Mouse (Mus musculus): ENCODE measurements around the gene Gm16253. TPM values are rescaled to one million over a fixed set of nuclear protein-coding genes. Genes with fewer than 3 reads are reported as not detected.
A peak's percentile ranks its signal among the peaks of the same experiment; 100 is the strongest.
"Not testable (repeated sequence)": the region's sequence is repeated elsewhere in the genome, so short reads cannot be mapped to it uniquely, and the experiment has no call there.

The Gm16253 gene
- total RNA-seq, 2 experiments from 2014 or later = not detected

DNA sequence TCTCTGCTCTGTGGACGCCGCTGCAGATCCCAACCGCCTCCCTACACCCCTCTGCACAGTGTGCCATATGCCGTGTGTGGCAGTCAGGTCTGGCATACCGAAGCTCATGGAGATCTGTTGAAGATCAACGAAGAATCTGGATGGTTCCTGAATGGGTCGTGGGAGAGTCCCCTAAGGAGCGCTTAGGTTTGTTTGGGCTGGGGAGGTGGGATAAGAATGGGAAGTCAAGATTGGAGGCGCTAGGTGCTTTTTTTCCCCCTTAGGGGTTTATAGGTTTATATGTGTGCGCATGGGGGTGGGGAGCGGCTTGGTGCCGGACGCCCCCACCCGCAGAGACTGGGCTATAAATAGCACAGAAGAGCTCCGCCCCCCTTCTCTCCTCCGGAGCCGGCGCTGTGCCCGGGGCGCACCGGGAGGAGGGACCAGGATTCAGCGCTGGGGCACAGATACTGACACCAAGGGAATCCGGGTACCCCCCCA, 19.5 kb downstream of the Gm16253 start, which contains the start of gene Ankrd34a:
Gene Ankrd34a, plus strand, starts transcription at position 409 of the 480 bp plus-strand sequence.
- intact Hi-C loops (cut with DNase I) = no loop called here
- peak; percentile 45 for DNase-seq

DNA sequence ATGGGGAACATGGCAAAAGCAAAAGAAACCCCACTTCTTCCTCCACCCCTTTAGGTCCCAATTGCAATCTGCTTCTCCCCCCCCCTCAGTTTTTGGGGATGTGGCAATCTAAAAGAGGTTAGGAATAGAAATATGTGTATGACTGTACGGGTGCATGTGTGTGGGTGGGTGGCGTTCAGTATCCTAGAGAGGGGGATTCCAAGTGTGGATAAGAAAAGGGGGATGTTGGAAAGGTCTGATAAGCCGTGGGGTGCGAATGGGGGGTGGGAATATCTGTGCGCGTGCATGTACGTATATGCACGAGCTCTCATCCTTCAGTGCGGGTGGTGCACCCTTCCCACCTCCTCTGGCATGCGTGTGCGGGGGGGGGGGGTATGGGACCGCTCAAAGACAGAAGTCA, 20.1 kb downstream of the Gm16253 start:
- intact Hi-C loops (cut with DNase I) = no loop called here
- DNase-seq = no peak

DNA sequence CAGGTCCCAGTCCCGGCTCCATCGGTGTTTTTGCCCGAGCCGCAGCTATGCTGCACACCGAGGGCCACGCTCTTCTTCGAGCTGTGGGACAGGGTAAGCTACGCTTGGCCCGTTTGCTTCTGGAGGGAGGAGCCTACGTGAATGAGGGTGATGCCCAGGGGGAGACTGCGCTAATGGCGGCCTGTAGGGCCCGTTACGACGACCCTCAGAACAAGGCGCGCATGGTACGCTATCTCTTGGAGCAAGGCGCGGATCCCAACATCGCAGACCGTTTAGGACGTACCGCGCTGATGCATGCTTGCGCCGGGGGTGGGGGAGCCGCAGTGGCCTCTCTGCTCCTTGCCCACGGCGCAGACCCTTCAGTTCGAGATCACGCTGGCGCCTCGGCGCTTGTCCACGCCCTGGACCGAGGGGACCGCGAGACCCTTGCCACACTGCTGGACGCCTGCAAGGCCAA, 20.7 kb downstream of the Gm16253 start:
- DNase-seq = no peak
- intact Hi-C loops (cut with DNase I) = no loop called here

DNA sequence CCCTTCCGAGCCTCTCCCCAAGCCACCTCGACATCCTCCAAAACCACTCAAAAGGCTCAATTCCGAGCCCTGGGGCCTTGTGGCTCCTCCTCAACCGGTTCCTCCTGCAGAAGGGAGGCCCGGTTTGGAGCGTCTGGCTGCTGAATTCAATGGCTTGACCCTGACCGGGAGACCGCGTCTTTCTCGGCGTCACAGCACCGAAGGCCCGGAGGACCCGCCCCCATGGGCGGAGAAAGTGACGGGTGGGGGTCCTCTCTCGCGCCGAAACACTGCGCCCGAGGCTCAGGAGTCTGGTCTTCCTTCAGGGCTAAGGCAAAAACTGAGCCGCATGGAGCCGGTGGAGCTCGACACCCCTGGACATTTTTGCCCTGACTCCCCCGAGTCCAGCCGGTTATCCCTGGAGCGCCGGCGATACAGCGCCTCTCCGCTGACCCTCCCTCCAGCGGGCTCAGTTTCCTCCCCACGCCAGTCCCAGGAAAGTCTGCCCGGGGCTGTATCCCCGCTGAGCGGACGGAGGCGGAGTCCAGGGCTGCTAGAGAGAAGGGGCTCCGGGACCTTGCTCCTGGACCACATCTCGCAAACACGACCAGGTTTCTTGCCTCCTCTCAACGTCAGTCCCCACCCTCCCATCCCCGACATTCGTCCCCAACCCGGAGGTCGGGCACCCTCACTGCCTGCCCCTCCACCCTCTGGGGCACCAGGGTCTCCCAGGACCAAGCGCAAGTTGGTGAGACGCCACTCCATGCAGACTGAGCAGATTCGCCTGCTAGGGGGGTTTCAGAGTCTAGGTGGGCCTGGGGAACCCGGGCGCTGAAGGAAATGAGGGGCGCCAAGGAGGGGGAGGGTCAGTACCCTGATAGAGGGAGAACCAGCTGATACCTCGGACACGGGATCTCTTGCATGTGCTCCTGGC, 21.6 kb downstream of the Gm16253 start:
- intact Hi-C loops (cut with DNase I) = no loop called here
- peak; percentile 62 for DNase-seq

DNA sequence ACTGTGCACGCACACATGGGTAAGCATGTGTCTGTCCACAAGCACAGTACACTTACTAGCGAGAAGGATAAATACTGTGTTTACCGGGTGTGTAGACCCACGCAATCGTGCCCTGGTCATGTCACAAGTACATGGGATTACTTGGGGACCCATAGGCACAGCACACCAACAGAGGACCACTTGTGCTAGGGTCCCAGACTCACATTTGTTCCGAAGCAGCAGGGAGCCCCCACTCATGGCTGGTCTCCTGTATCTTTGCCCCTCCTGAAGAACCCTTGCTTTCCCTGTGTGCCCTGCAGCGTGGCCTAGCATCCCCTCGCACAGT, 22.2 kb downstream of the Gm16253 start:
- intact Hi-C loops (cut with DNase I) = no loop called here

DNA sequence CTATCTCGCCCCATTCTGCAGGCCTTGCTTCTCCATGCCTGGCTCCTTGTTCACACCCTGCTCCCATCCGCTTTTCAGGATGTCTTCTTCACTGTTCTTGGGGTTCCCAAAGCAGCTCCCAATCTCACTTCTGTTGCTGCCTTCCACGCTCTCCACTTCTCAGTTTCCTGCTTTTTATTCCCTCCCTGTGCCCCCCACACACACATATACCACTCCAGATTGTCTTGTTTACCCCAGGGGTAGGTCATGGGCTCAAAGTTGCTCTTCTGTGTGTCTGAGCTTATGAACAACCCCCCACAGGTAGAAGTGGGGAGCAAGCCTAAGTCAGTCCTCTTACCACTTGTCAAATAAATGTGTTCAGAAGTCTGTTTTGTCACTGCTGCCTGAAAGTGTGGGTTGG, 22.6 kb downstream of the Gm16253 start:
- intact Hi-C loops (cut with DNase I) = no loop called here
- no peak for DNase-seq

More for the DNA sequence above, 22.2 kb downstream of the Gm16253 start:
- no peak for DNase-seq

DNA sequence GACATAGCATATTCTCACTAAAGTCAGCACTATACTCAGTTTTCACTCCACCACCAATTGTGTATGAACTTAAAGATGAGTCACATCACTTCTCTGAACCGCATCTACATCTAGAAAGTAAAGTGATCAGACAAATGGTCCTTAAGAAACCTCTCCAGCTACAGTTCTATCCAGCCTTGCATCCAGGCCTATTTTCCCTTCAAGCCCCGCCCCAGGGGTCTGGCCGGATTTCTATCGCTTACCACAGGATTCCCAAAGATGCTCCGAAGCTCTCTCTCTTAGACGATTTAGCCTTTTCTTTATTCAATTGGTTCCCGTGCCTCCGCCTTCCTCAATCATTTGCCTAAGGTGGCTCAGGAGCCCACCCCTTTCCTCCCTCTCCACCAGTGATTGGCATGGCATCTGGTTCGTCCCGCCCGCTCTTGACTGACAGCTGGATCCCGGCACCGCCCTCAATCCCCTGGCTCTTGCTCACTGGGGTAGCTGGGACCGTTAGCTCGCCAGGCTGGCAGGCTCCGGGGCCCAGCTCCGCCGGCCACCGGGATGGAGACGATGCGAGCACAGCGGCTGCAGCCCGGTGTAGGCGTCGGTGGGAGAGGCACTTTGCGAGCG, 24.0 kb downstream of the Gm16253 start, which contains the start of gene Lix1l:
Gene Lix1l, plus strand, starts transcription at position 511 of the 612 bp plus-strand sequence.
- intact Hi-C loops (cut with DNase I) = loop anchor here (5.0 kb wide), 1 partner anchor 37 kb away; the partner anchor contains the start of genes Gm42957 and Pex11b
- DNase-seq = peak; percentile 91

DNA sequence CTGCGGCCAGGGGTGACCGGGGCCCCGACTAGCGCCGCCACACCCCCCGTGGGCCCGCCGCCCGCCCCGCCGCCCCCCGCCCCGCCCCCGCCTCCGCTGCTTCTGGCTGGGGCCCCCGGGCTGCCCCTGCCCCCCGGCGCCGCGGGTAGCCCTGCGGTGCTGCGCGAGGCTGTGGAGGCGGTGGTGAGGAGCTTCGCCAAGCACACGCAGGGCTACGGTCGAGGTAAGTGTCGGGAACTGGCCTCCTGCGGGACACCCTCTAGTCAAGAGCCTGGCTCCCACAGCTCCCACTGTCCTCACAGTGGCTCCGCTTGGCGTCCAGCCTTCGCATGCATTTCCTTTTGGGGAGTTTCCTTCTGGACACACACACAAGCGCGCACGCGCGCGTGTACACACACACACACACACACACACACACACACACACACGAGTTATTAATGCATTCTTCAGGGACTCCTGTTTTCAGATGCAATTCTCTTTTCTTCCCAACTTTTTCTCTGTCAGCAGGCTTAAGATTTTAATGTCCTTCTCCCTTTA, 24.5 kb downstream of the Gm16253 start:
- intact Hi-C loops (cut with DNase I) = loop anchor here (5.0 kb wide), 1 partner anchor 36 kb away; the partner anchor contains the start of genes Gm42957 and Pex11b

DNA sequence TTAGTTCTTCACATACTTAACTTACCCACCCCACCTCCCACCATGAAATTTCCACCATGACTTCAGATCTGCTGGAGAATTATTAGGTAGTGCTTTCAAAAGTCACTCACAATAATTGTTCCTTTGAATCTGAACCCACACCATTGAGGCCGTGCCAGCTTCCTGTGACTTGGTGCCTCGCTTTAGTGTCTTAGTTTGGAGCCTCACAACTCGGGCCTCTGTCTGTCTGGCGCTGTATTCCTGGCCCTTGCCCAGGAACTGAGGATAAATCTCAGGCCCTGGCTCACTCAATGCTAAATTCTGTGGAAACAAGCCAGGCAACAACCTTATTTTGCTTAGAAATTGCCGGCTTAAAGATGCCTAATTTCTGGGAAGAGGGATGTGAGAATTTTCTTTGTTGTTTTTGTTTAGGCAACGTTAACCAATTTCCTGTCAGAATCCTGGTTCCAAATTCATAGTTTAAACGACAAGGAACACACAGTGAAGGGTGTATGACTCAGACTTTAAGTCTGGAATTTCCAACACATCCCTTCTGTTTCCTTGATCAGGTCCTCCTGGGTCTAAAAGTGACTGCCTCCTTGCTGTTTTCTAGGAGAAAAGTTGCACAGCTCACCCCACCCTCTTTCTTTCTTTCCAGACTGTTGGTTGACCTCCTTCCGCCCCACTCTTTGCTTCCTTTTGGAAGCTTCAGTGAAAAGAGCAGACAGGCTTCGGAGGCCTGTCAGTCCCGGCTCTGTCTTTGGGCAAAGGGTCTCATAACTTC, 25.3 kb downstream of the Gm16253 start:
- intact Hi-C loops (cut with DNase I) = loop anchor here (5.0 kb wide), 1 partner anchor 35 kb away; the partner anchor contains the start of genes Gm42957 and Pex11b
- DNase-seq = peak; percentile 56

More for the DNA sequence above, 24.5 kb downstream of the Gm16253 start:
- DNase-seq = peak; percentile 59

DNA sequence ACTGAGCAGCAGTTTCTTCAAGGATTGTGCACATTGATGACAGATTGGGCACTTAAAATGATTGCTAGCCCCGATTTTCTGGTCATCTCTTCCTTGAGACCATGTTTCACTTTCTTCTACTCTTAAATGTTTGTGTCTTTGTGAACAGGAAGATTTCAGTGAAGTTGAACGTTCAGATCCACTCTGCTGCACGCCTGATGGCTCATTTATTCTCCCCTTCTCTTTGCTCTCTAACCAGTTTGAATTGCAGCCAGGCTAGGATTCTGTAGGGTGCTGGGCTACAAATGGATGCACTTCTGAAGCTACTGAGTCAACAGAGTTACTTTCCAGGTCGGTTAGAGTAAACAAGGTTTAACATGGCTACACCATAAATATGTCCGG, 25.9 kb downstream of the Gm16253 start:
- no peak for DNase-seq
- intact Hi-C loops (cut with DNase I) = loop anchor here (5.0 kb wide), 1 partner anchor 35 kb away; the partner anchor contains the start of genes Gm42957 and Pex11b

DNA sequence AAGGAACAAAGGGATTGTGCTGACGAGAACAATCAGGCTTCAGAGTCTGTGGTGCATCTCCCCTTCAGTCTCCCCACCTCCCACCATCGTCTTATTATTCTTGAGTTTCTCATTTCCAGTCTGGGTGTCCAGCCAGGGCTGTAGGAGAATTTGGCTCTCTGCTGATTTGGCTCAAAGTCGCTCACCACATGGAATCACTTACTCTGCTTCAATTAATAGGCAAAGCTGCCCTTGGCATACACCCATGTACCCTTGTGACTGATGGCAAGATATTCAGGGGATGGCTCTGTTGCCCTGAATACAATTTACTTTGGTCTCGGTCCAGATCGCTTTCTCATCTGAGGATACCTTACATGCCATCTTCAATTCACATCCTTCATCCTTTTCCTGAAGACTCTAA, 26.5 kb downstream of the Gm16253 start:
- intact Hi-C loops (cut with DNase I) = loop anchor here (5.0 kb wide), 1 partner anchor 34 kb away; the partner anchor contains the start of genes Gm42957 and Pex11b
- DNase-seq = peak; percentile 85

DNA sequence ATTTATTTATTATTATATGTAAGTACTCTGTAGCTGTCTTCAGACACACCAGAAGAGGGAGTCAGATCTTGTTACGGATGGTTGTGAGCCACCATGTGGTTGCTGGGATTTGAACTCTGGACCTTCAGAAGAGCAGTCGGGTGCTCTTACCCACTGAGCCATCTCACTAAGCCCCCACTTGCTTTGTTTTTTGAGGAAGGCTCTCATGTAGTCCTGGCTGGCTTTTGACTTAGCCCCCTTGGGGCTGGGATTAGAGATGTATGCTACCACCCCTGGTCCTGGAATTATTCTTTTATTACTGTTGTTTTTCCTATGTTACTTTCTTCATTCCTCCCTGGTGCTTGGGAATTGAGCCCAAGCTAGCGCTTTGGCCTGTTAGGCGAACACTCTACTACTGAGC, 29.2 kb downstream of the Gm16253 start:
- intact Hi-C loops (cut with DNase I); DNase-seq: not testable (repeated sequence)

DNA sequence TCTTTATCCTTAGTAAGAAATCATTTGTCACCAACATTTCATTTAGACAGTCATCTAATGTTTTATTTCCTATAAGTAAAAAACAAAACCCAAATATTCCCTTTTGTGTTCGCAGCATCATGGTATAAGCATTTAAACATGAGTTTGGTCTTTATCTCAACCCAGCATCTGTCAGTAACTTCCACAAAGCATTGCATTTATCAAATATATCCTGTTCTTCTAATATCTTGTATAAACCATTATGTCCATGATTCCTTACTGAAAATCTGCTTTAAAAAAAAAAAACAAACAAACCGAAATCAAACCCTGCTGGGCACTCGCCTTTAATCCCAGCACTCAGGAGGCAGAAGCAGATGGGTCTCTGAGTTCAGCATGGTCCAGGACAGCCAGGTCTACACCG, 29.8 kb downstream of the Gm16253 start:
- DNase-seq = no peak
- intact Hi-C loops (cut with DNase I) = no loop called here

DNA sequence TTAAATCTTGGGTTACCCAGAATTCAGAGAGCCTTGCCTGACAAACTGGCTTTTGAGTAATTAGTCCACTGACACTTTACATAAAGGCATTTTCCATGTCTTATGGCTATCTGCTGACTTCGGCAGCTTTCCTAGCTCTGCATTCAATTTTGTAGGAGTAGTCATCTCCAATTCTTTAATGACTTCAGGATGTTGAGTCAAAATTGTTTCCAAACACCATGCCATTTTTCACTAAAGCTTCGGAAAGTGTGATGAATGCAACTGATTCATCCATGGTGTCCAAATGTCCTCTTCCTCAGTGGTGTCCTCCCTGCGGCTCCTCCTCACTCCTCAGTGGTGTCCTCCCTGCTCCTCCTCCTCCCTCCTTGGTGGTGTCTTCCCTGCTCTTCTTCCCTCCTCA, 41.2 kb downstream of the Gm16253 start:
- intact Hi-C loops (cut with DNase I) = no loop called here
- DNase-seq = no peak

DNA sequence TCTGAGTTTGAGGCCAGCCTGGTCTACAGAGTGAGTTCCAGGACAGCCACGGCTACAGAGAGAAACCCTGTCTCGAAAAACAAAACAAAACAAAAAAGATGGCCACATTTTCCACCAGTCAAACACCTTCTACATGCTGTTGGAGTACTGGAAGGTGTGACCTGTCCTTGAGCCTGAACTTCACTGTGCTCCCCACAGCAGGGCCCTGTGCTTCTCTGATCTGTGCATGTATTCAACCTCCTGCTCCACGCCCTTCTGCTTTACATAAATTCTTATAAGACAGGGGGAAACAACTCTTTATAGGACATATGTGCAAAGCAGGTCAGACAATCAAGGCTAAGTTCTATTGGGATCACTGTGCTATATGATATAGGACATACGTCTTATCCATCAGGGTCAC, 46.4 kb downstream of the Gm16253 start:
- no peak for DNase-seq
- intact Hi-C loops (cut with DNase I) = no loop called here

DNA sequence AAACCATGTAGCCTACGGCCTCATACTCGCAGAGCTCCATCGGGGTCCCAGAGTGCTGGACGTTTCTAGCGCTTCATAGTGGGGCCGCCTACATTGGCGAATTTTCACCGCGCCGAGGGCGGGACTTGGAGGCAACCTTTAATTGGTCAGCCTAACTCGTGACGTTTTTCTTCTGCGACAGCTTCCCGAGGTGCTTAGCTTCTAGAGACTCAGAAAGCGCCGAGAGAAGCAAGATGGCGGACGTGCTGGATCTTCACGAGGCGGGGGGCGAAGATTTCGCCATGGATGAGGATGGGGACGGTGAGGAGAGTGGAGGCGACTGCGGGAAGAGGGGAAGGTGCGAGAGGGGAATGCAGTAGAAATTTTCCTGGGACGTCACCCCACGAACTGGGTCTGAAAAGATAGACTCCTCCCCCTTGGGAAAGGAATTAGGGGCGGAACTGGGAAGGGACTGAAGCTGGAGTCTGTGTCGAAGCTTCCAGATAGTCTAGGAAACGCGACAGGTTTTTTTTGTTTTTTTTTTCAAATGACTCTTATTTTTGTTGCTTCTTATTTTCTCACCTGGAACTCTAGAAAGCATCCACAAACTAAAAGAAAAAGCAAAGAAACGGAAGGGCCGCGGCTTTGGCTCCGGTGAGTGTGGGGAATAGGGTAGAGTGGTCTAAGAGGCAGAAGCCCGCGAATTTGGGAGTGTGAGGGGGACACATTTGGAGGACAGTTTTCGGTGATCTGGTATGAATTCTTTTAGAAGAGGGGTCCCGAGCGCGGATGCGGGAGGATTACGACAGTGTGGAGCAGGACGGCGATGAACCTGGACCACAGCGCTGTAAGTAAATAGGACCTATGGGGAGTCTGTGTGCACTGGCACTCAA, 53.2 kb downstream of the Gm16253 start, which contains the start of gene Rbm8a:
Gene Rbm8a, plus strand, starts transcription at position 205 of the 872 bp plus-strand sequence.
- intact Hi-C loops (cut with DNase I) = loop anchor here (10.0 kb wide), 1 partner anchor 85 kb away; no protein-coding TSS in a partner anchor
- DNase-seq = peak; percentile 97

Measured in left cerebral cortex, postnatal 4 days (tissue).